Mouse (Mus musculus) midbrain, embryonic 14.5 days (tissue): ENCODE measurements around the gene Cxcr5. TPM values are rescaled to one million over a fixed set of nuclear protein-coding genes. Genes with fewer than 3 reads are reported as not detected.

Source experiments
- ATAC-seq: fragments of 200-750 bp; cut with Nextera tagmentation; 2 replicates; pipeline ENCODE4 v1.8.0; 2017; ENCODE audit warnings: moderate number of reproducible peaks, moderate library complexity; ENCODE audit not compliant: low FRiP score, low TSS enrichment
- DNase-seq: peaks from one replicate; pipeline ENCODE4 v3.0.0-alpha.2; 2015
- H3K27ac ChIP-seq: fragments of 300-500 bp; sonication (generic); replicated peaks from 2 replicates; pipeline ENCODE4 v1.5.1; 2014; ENCODE audit warnings: mild to moderate bottlenecking, low read depth, low read length, moderate library complexity
- H3K27me3 ChIP-seq: fragments of 300-500 bp; sonication (generic); 2 replicates; pipeline ENCODE4 v1.6.1; 2014; ENCODE audit warnings: low read length, control low read depth, mixed read lengths; ENCODE audit not compliant: control insufficient read depth, insufficient read depth
- H3K36me3 ChIP-seq: fragments of 300-500 bp; sonication (generic); 2 replicates; pipeline ENCODE4 v1.6.1; 2014; ENCODE audit warnings: low read length, control low read depth; ENCODE audit not compliant: control insufficient read depth, insufficient read depth
- H3K4me1 ChIP-seq: fragments of 300-500 bp; sonication (generic); 2 replicates; pipeline ENCODE4 v1.6.1; 2014; ENCODE audit warnings: mild to moderate bottlenecking, antibody characterized with exemption, low read length, control low read depth; ENCODE audit not compliant: control insufficient read depth, insufficient read depth
- H3K4me2 ChIP-seq: fragments of 300-500 bp; sonication (generic); 2 replicates; pipeline ENCODE4 v1.6.1; 2014; ENCODE audit warnings: mild to moderate bottlenecking, low read length, moderate library complexity
- H3K4me3 ChIP-seq: fragments of 300-500 bp; sonication (generic); replicated peaks from 2 replicates; pipeline ENCODE4 v1.5.1; 2014; ENCODE audit warnings: low read depth, low read length
- H3K9ac ChIP-seq: fragments of 300-500 bp; sonication (generic); replicated peaks from 2 replicates; pipeline ENCODE4 v1.6.1; 2014; ENCODE audit warnings: mild to moderate bottlenecking, low read length, moderate library complexity
- H3K9me3 ChIP-seq: fragments of 300-500 bp; sonication (generic); 2 replicates; pipeline ENCODE4 v1.6.1; 2016; ENCODE audit warnings: low read length, control low read depth, mixed read lengths; ENCODE audit not compliant: control insufficient read depth
- WGBS: fragments of 180-500 bp; shearing (Covaris S2); extraction: QIAGEN DNeasy Blood & Tissue Kit; methylation state at CpG from one replicate; pipeline ENCODE4 v1.1.7; 2014; 5-methylcytosine and 5-hydroxymethylcytosine counted together
- polyA plus RNA-seq: library from polyadenylated mRNA; unstranded; fragments of >200 nt; fragmentation: Nextera tagmentation; extraction: Ambion mirVana; gene quantifications from 2 replicates; pipeline ENCODE4 v1.2.1, GENCODE M21; 2014

The Cxcr5 gene
- polyA plus RNA-seq, 1 experiment from 2014 or later, result not detected

GRCm38 (mm10) chr9:44461950-44462349, 99.7 kb downstream of the Cxcr5 start:
- DNase-seq (no peak), ATAC-seq (no peak)
- 87% methylated on average over 5 of the region's 5 CpGs for WGBS
- Histone ChIP-seq H3K27me3 (no peaks in the 10 kb centered on the region), H3K4me2 (no peak overlapping the region), H3K9ac (no peak overlapping the region), H3K4me3 (no peak overlapping the region), H3K27ac (no peak overlapping the region), H3K4me1 (peaks cover 12% of the 10 kb centered on the region), H3K9me3 (no peaks in the 10 kb centered on the region), H3K36me3 (no peaks in the 10 kb centered on the region)

Other genes starting within 250 kb of the Cxcr5 start
- 25.2 and 25.5 TPM in 2 replicates for gene C2cd2l, start 241.6 kb downstream of the Cxcr5 start, polyA plus RNA-seq
- gene Dpagt1, start 235.9 kb downstream of the Cxcr5 start, polyA plus RNA-seq, result 37.0 and 40.5 TPM in 2 replicates
- gene H2afx, start 227.2 kb downstream of the Cxcr5 start, polyA plus RNA-seq, result 98.1 and 128 TPM in 2 replicates
- gene Hmbs, start 217.6 kb downstream of the Cxcr5 start, polyA plus RNA-seq, result 53.5 and 64.7 TPM in 2 replicates
- 34.4 and 36.7 TPM in 2 replicates for gene Vps11, start 200.2 kb downstream of the Cxcr5 start, polyA plus RNA-seq
- 18.2 and 27.1 TPM in 2 replicates for gene Hyou1, start 182.4 kb downstream of the Cxcr5 start, polyA plus RNA-seq
- 42.9 and 46.8 TPM in 2 replicates for gene Slc37a4, start 165.0 kb downstream of the Cxcr5 start, polyA plus RNA-seq
- 1,282 and 1,427 TPM in 2 replicates for gene Rps25, start 154.7 kb downstream of the Cxcr5 start, polyA plus RNA-seq
- gene Trappc4, start 154.3 kb downstream of the Cxcr5 start, polyA plus RNA-seq, result 329 and 359 TPM in 2 replicates
- gene Ccdc84, start 143.3 kb downstream of the Cxcr5 start, polyA plus RNA-seq, result 33.3 and 36.4 TPM in 2 replicates
- not detected in 2 replicates for gene Foxr1, start 120.7 kb downstream of the Cxcr5 start, polyA plus RNA-seq
- gene Upk2, start 106.9 kb downstream of the Cxcr5 start, polyA plus RNA-seq, result not detected in 2 replicates
- 12.6 and 14.9 TPM in 2 replicates for gene Bcl9l, start 79.1 kb downstream of the Cxcr5 start, polyA plus RNA-seq
- gene Ddx6, start 43.0 kb upstream of the Cxcr5 start, polyA plus RNA-seq, result 26.4 and 51.8 TPM in 2 replicates
- gene Treh, start 111.4 kb upstream of the Cxcr5 start, polyA plus RNA-seq, result not detected in 2 replicates
- 46.7 and 51.1 TPM in 2 replicates for gene Phldb1, start 173.3 kb upstream of the Cxcr5 start, polyA plus RNA-seq
- gene Arcn1, start 206.0 kb upstream of the Cxcr5 start, polyA plus RNA-seq, result 99.8 and 160 TPM in 2 replicates
- 187 and 211 TPM in 2 replicates for gene Ift46, start 206.0 kb upstream of the Cxcr5 start, polyA plus RNA-seq
- gene Tmem25, start 237.4 kb upstream of the Cxcr5 start, polyA plus RNA-seq, result 10.0 and 15.6 TPM in 2 replicates
- gene Ttc36, start 241.2 kb upstream of the Cxcr5 start, polyA plus RNA-seq, result 0.41 and 0.72 TPM in 2 replicates